Mouse (Mus musculus) cerebellum, adult 2 months (tissue): ENCODE results near the gene Lasp1.

Experiments
- CTCF ChIP-seq: fragments of 200-500 bp; IDR thresholded peaks from 2 replicates; pipeline ENCODE4 v1.5.1; 2011; ENCODE audit warnings: low read depth, mild to moderate bottlenecking, control low read depth, low read length, moderate library complexity, borderline replicate concordance; ENCODE audit not compliant: insufficient read depth
- POLR2A ChIP-seq: fragments of 200-500 bp; IDR thresholded peaks from 2 replicates; pipeline ENCODE4 v1.6.1; 2011; ENCODE audit warnings: low read length, control low read depth, borderline replicate concordance; ENCODE audit not compliant: insufficient read depth

- TF ChIP-seq CTCF: no peak
- TF ChIP-seq POLR2A: no peak
These were observed 7.8 kb downstream of the Lasp1 start for GRCm38 (mm10) chr11:97806613-97806964.
